Mouse (Mus musculus) myocyte (in vitro differentiated cells): Measurements from ENCODE around the gene Hoxa6.

Experiments used
- CEBPB ChIP-seq: IDR thresholded peaks from 2 replicates; pipeline ENCODE4 v1.6.1; 2011; ENCODE audit warnings: mild to moderate bottlenecking, moderate library complexity; ENCODE audit not compliant: poor library complexity, insufficient read depth, severe bottlenecking
- E2F4 ChIP-seq: IDR thresholded peaks from one replicate; pipeline ENCODE4 v1.6.1; 2011; ENCODE audit warnings: mild to moderate bottlenecking, control low read depth, moderate library complexity; ENCODE audit not compliant: insufficient read depth
- MAX ChIP-seq: IDR thresholded peaks from one replicate; pipeline ENCODE4 v1.6.1; 2011; ENCODE audit warnings: low read depth, mild to moderate bottlenecking, control low read depth
- POLR2A ChIP-seq: IDR thresholded peaks from one replicate; pipeline ENCODE4 v1.6.1; 2011; ENCODE audit warnings: low read depth, mild to moderate bottlenecking, control low read depth, moderate library complexity; ENCODE audit not compliant: insufficient read length
- POLR2AphosphoS2 ChIP-seq: IDR thresholded peaks from one replicate; pipeline ENCODE4 v1.6.1; 2011; ENCODE audit warnings: low read depth, control low read depth; ENCODE audit not compliant: insufficient read length
- TCF12 ChIP-seq: IDR thresholded peaks from one replicate; pipeline ENCODE4 v1.6.1; 2011; ENCODE audit warnings: mild to moderate bottlenecking, control low read depth; ENCODE audit not compliant: poor library complexity, insufficient read depth, severe bottlenecking
- USF1 ChIP-seq: IDR thresholded peaks from one replicate; pipeline ENCODE4 v1.6.1; 2011; ENCODE audit warnings: low read depth, mild to moderate bottlenecking, control low read depth, moderate library complexity

DNA sequence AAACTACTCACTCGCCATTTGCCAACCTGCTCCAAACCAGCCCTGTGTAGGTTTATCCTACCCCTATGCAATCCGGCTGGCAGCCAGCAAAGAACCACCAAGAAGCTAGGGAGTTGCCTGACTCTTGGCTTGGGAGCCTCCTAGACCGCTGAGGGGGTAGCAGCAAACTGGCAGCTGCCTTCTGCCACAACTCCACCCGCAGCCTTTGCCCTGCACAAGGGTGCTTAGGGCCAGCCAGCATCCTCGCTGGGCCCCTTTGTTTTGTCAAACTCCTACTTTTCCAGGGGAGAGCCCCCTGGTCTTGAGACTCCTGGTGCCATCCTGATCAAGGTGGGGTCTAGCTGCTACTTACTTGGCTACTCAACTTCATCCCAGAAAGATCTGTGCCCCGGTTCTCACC lies 23.9 kb downstream of the Hoxa6 start:
- TF ChIP-seq TCF12 (no peak), USF1 (no peak), POLR2A (no peak), MAX (no peak), CEBPB (no peak), E2F4 (no peak), POLR2AphosphoS2 (no peak)
